In the genomic region with DNA sequence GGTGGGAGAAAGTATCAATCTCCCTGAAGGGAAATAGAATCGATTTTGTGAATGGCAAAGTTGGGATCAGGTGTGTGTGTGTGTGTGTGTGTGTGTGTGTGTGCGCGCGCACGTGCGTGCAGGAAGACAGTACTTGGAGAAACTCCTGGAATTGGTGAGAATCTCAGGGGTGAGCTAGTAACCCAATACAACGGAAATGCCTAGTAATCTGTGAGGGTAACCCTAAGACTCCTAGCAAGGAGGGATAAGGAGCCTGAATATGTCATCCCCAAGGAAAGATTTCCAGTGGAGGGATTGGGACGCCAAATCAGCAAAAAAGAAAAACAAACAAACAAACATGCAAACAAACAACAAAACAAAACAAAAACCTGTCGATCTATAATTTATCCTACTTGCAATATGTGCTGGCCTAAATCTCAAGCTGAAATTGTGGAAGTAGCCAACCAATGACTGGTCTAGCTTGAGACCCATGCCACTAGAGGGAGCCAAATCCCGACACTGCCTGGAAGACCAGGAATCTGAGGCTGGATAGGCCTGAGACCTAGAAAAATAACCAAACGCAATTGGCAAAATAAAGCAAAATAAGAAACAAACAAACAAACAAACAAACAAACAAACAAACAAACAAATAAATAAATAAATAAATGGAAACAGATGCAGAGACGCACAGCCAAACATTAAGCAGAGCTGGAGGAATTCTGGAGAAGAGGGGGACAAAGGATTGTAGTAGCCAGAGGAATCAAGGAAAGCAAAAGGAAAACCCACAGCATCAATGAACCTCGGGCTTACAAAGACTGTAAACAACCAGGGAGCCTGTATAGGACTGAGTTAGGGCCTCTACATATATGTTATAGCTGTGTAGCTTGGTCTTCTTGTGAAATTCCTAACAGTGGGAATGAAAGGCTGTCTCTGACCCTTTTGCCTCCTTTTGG, we compare ENCODE assay signal across 9 mouse cellular contexts.
DNase-seq lines count a peak whose midpoint lies in the region; ATAC-seq lines count a peak whose summit lies in the region.
"Had no signal": no experiment of that assay in that cellular context is flagged by ENCODE, and none has a peak within 500 bp of the region (broad histone marks: within the 10 kb centered on the region; RNA-seq: fewer than 3 reads in every experiment).

No protein-coding gene starts in this region.

- H3K4me1 ChIP-seq in hindbrain, embryonic 11.5 days (replicated peaks; ENCODE audit: control insufficient read depth, insufficient read depth, low read length), result no peaks in the 10 kb centered on the region
- H3K4me1 ChIP-seq: heart, embryonic 13.5 days had no signal

- H3K27ac ChIP-seq in hindbrain, embryonic 11.5 days (ENCODE audit: low read depth, low read length), result no peak overlapping the region
- H3K27ac ChIP-seq: heart, embryonic 13.5 days had no signal

- H3K4me2 ChIP-seq in hindbrain, embryonic 11.5 days (replicated peaks; ENCODE audit: low read depth, low read length), result no peak overlapping the region
- H3K4me2 ChIP-seq: heart, embryonic 13.5 days had no signal

- no peaks in the 10 kb centered on the region for H3K36me3 ChIP-seq in hindbrain, embryonic 11.5 days (ENCODE audit: control insufficient read depth, insufficient read depth, low read length)
- H3K36me3 ChIP-seq: heart, embryonic 13.5 days had no signal

- H3K27me3 ChIP-seq in hindbrain, embryonic 11.5 days (ENCODE audit: control insufficient read depth, insufficient read depth, low read length), result no peaks in the 10 kb centered on the region
- H3K27me3 ChIP-seq: heart, embryonic 13.5 days had no signal

- no peak overlapping the region for H3K9ac ChIP-seq in hindbrain, embryonic 11.5 days (ENCODE audit: low read depth, low read length)
- H3K9ac ChIP-seq: heart, embryonic 13.5 days had no signal

- DNase-seq in ES-CJ7 (ENCODE audit: low read depth, low spot score), result peak; percentile 84
- DNase-seq in adrenal gland, adult 8-10 months, result peak; percentile 7
- DNase-seq in embryo, embryonic 10.5 days (ENCODE audit: low spot score), result peak; percentile 84
- peak; percentile 84 for DNase-seq in hindbrain, embryonic 11.5 days (ENCODE audit: low spot score)
- peak; percentile 9 for DNase-seq in layer of hippocampus, adult 9-10 months (ENCODE audit: low spot score)
- peak; percentile 58 for DNase-seq in lung, postnatal 10 days
- peak; percentile 15 for DNase-seq in right cerebral cortex, postnatal 25 days

- WGBS in hindbrain, embryonic 11.5 days, result 69% methylated on average over 13 of the region's 13 CpGs

- peak; percentile 91 for ATAC-seq in hindbrain, embryonic 11.5 days (ENCODE audit: low FRiP score)
- ATAC-seq in erythroid progenitor cell, adult 5-6 weeks (replicated peaks; ENCODE audit: low FRiP score, poor library complexity, severe bottlenecking), result no peak

- H3K4me3 ChIP-seq in hindbrain, embryonic 11.5 days (ENCODE audit: low read depth, low read length), result no peak overlapping the region
- H3K4me3 ChIP-seq: heart, embryonic 13.5 days had no signal

- no peaks in the 10 kb centered on the region for H3K9me3 ChIP-seq in hindbrain, embryonic 11.5 days (ENCODE audit: control insufficient read depth, low read length)
- H3K9me3 ChIP-seq: heart, embryonic 13.5 days had no signal

Comparison
In these comparisons a context has a peak if more than half of its experiments do, and no peak if none do; other contexts are left out.
1. DNase-seq: peak in every context shown above with its lines; median percentile 84 in ES-CJ7; 84 in embryo, embryonic 10.5 days; 84 in hindbrain, embryonic 11.5 days; 58 in lung, postnatal 10 days; 15 in right cerebral cortex, postnatal 25 days; 9 in layer of hippocampus, adult 9-10 months; 7 in adrenal gland, adult 8-10 months.